Mouse (Mus musculus) liver, embryonic 15.5 days (tissue): Measurements from ENCODE around the gene Slc12a3. TPM values are rescaled to one million over a fixed set of nuclear protein-coding genes. Genes with fewer than 3 reads are reported as not detected.
A peak's percentile ranks its signal among the peaks of the same experiment; 100 is the strongest.

Source experiments
- ATAC-seq: fragments of 200-750 bp; cut with Nextera tagmentation; 2 replicates; pipeline ENCODE4 v1.8.0; 2017; ENCODE audit warnings: moderate number of reproducible peaks, mild to moderate bottlenecking, moderate library complexity; ENCODE audit not compliant: insufficient read depth
- H3K27ac ChIP-seq: fragments of 300-500 bp; sonication (generic); replicated peaks from 2 replicates; pipeline ENCODE4 v1.5.1; 2015; ENCODE audit warnings: mild to moderate bottlenecking, inconsistent platforms
- H3K27me3 ChIP-seq: fragments of 300-500 bp; sonication (generic); 2 replicates; pipeline ENCODE4 v1.6.1; 2015; ENCODE audit warnings: mild to moderate bottlenecking, inconsistent platforms
- H3K36me3 ChIP-seq: fragments of 300-500 bp; sonication (generic); replicated peaks from 2 replicates; pipeline ENCODE4 v1.6.1; 2015; ENCODE audit warnings: moderate library complexity, mild to moderate bottlenecking, inconsistent platforms
- H3K4me1 ChIP-seq: fragments of 300-500 bp; sonication (generic); replicated peaks from 2 replicates; pipeline ENCODE4 v1.6.1; 2015; ENCODE audit warnings: inconsistent platforms
- H3K4me2 ChIP-seq: fragments of 300-500 bp; sonication (generic); 2 replicates; pipeline ENCODE4 v1.6.1; 2015; ENCODE audit warnings: moderate library complexity, mild to moderate bottlenecking, inconsistent platforms
- H3K4me3 ChIP-seq: fragments of 300-500 bp; sonication (generic); replicated peaks from 2 replicates; pipeline ENCODE4 v1.5.1; 2015; ENCODE audit warnings: mild to moderate bottlenecking, inconsistent platforms
- H3K9ac ChIP-seq: fragments of 300-500 bp; sonication (generic); 2 replicates; pipeline ENCODE4 v1.6.1; 2015; ENCODE audit warnings: moderate library complexity, mild to moderate bottlenecking, inconsistent platforms
- H3K9me3 ChIP-seq: fragments of 300-500 bp; sonication (generic); replicated peaks from 2 replicates; pipeline ENCODE4 v1.6.1; 2016; ENCODE audit warnings: inconsistent platforms
- WGBS: fragments of 180-500 bp; shearing (Covaris S2); methylation state at CpG from one replicate; pipeline ENCODE4 v1.1.7; 2015; ENCODE audit warnings: mixed read lengths; ENCODE audit not compliant: insufficient replicate concordance; 5-methylcytosine and 5-hydroxymethylcytosine counted together
- polyA plus RNA-seq: library from polyadenylated mRNA; unstranded; fragments of >200 nt; fragmentation: Nextera tagmentation; extraction: Ambion mirVana; gene quantifications from 2 replicates; pipeline ENCODE4 v1.2.1, GENCODE M21; 2015

The Slc12a3 gene
- polyA plus RNA-seq, 1 experiment from 2014 or later, result 0.15 TPM

- Histone ChIP-seq H3K36me3 (no peaks in the 10 kb centered on the region), H3K4me2 (no peak overlapping the region), H3K4me1 (no peaks in the 10 kb centered on the region), H3K4me3 (no peak overlapping the region), H3K9me3 (no peaks in the 10 kb centered on the region), H3K27ac (no peak overlapping the region), H3K9ac (no peak overlapping the region), H3K27me3 (no peaks in the 10 kb centered on the region; the same call in 1 of the 2 replicates)
- WGBS, result 30% methylated on average over 5 of the region's 5 CpGs
- ATAC-seq, result no peak
Measured at GRCm38 (mm10) chr8:94333345-94333744, 4.3 kb downstream of the Slc12a3 start.

- H3K4me2 ChIP-seq, result no peak overlapping the region
- no peak for ATAC-seq
- WGBS, result 40% methylated on average over 8 of the region's 8 CpGs
Measured at GRCm38 (mm10) chr8:94337559-94337958, 8.6 kb downstream of the Slc12a3 start.

GRCm38 (mm10) chr8:94340796-94341195 is 11.8 kb downstream of the Slc12a3 start:
- ATAC-seq, result no peak
- Histone ChIP-seq H3K36me3 (no peaks in the 10 kb centered on the region), H3K27ac (no peak overlapping the region), H3K4me3 (no peak overlapping the region), H3K27me3 (no peaks in the 10 kb centered on the region), H3K4me1 (0 out of 2 replicates have a peak, but pooled peaks cover 5% of the 10 kb centered on the region), H3K9ac (no peak overlapping the region), H3K9me3 (no peaks in the 10 kb centered on the region), H3K4me2 (no peak overlapping the region)
- WGBS, result 50% methylated on average over 7 of the region's 7 CpGs

More at GRCm38 (mm10) chr8:94337559-94337958, 8.6 kb downstream of the Slc12a3 start:
- Histone ChIP-seq H3K4me1 (no peaks in the 10 kb centered on the region), H3K27me3 (no peaks in the 10 kb centered on the region), H3K9ac (no peak overlapping the region), H3K4me3 (no peak overlapping the region), H3K36me3 (no peaks in the 10 kb centered on the region), H3K9me3 (no peaks in the 10 kb centered on the region), H3K27ac (no peak overlapping the region)

- WGBS, result 77% methylated on average over 10 of the region's 10 CpGs
- ATAC-seq, result no peak
- no peaks in the 10 kb centered on the region for H3K9me3 ChIP-seq
- H3K4me2 ChIP-seq, result no peak overlapping the region
- H3K27ac ChIP-seq, result no peak overlapping the region
- H3K4me3 ChIP-seq, result no peak overlapping the region
- no peak overlapping the region for H3K9ac ChIP-seq
- 0 out of 2 replicates have a peak, but pooled peaks cover 5% of the 10 kb centered on the region for H3K4me1 ChIP-seq
- H3K27me3 ChIP-seq, result no peaks in the 10 kb centered on the region
- no peaks in the 10 kb centered on the region for H3K36me3 ChIP-seq
Measured at GRCm38 (mm10) chr8:94342691-94343090, 13.7 kb downstream of the Slc12a3 start.

GRCm38 (mm10) chr8:94343290-94343689 is 14.3 kb downstream of the Slc12a3 start:
- no peak for ATAC-seq
- no peak overlapping the region for H3K4me2 ChIP-seq
- H3K36me3 ChIP-seq, result no peaks in the 10 kb centered on the region
- H3K27ac ChIP-seq, result no peak overlapping the region
- H3K9ac ChIP-seq, result no peak overlapping the region
- no peaks in the 10 kb centered on the region for H3K27me3 ChIP-seq
- H3K4me3 ChIP-seq, result no peak overlapping the region
- WGBS, result 5% methylated on average over 6 of the region's 6 CpGs
- H3K4me1 ChIP-seq, result 0 out of 2 replicates have a peak, but pooled peaks cover 5% of the 10 kb centered on the region
- no peaks in the 10 kb centered on the region for H3K9me3 ChIP-seq

- no peak overlapping the region for H3K4me2 ChIP-seq
- WGBS, result 71% methylated on average over 11 of the region's 11 CpGs
Measured at GRCm38 (mm10) chr8:94343778-94344320, 14.8 kb downstream of the Slc12a3 start.

GRCm38 (mm10) chr8:94345657-94346056 is 16.7 kb downstream of the Slc12a3 start:
- no peak overlapping the region for H3K4me3 ChIP-seq
- no peak overlapping the region for H3K4me2 ChIP-seq
- no peak overlapping the region for H3K27ac ChIP-seq
- no peak overlapping the region for H3K9ac ChIP-seq
- no peaks in the 10 kb centered on the region for H3K9me3 ChIP-seq
- H3K4me1 ChIP-seq, result 0 out of 2 replicates have a peak, but pooled peaks cover 5% of the 10 kb centered on the region
- no peaks in the 10 kb centered on the region for H3K36me3 ChIP-seq
- ATAC-seq, result no peak
- H3K27me3 ChIP-seq, result no peaks in the 10 kb centered on the region
- WGBS, result 57% methylated on average over 4 of the region's 4 CpGs

More at GRCm38 (mm10) chr8:94343778-94344320, 14.8 kb downstream of the Slc12a3 start:
- Histone ChIP-seq H3K4me3 (no peak overlapping the region), H3K27ac (no peak overlapping the region), H3K4me1 (0 out of 2 replicates have a peak, but pooled peaks cover 5% of the 10 kb centered on the region), H3K36me3 (no peaks in the 10 kb centered on the region), H3K9ac (no peak overlapping the region), H3K9me3 (no peaks in the 10 kb centered on the region), H3K27me3 (no peaks in the 10 kb centered on the region)
- ATAC-seq, result no peak

- H3K4me2 ChIP-seq, result no peak overlapping the region
- no peaks in the 10 kb centered on the region for H3K27me3 ChIP-seq
- 70% methylated on average over 13 of the region's 13 CpGs for WGBS
- H3K9me3 ChIP-seq, result no peaks in the 10 kb centered on the region
- H3K4me1 ChIP-seq, result 0 out of 2 replicates have a peak, but pooled peaks cover 5% of the 10 kb centered on the region
- no peak overlapping the region for H3K4me3 ChIP-seq
- ATAC-seq, result no peak
- H3K9ac ChIP-seq, result no peak overlapping the region
- H3K36me3 ChIP-seq, result no peaks in the 10 kb centered on the region
- H3K27ac ChIP-seq, result no peak overlapping the region
Measured at GRCm38 (mm10) chr8:94346264-94346663, 17.3 kb downstream of the Slc12a3 start.

GRCm38 (mm10) chr8:94348425-94348824 is 19.4 kb downstream of the Slc12a3 start:
- no peaks in the 10 kb centered on the region for H3K9me3 ChIP-seq
- no peak overlapping the region for H3K9ac ChIP-seq
- no peak overlapping the region for H3K4me3 ChIP-seq
- no peak overlapping the region for H3K4me2 ChIP-seq
- H3K4me1 ChIP-seq, result 0 out of 2 replicates have a peak, but pooled peaks cover 3% of the 10 kb centered on the region
- 61% methylated on average over 9 of the region's 9 CpGs for WGBS
- H3K27ac ChIP-seq, result no peak overlapping the region
- ATAC-seq, result no peak
- no peaks in the 10 kb centered on the region for H3K27me3 ChIP-seq
- H3K36me3 ChIP-seq, result no peaks in the 10 kb centered on the region

- no peak overlapping the region for H3K9ac ChIP-seq
- H3K4me3 ChIP-seq, result no peak overlapping the region
- no peaks in the 10 kb centered on the region for H3K36me3 ChIP-seq
- peak overlapping the region; percentile 83 for H3K27ac ChIP-seq
- peak; percentile 71 for ATAC-seq
- 39% methylated on average over 7 of the region's 7 CpGs for WGBS
- no peaks in the 10 kb centered on the region for H3K9me3 ChIP-seq
- peaks cover 12% of the 10 kb centered on the region for H3K4me1 ChIP-seq
- peak overlapping the region; percentile 27; the same call in 1 of the 2 replicates for H3K4me2 ChIP-seq
- H3K27me3 ChIP-seq, result no peaks in the 10 kb centered on the region
Measured at GRCm38 (mm10) chr8:94354069-94354531, 25.1 kb downstream of the Slc12a3 start.

- Histone ChIP-seq H3K27me3 (no peaks in the 10 kb centered on the region), H3K9ac (no peak overlapping the region), H3K4me3 (no peak overlapping the region), H3K4me1 (peaks cover 12% of the 10 kb centered on the region), H3K4me2 (peak overlapping the region; percentile 27; the same call in 1 of the 2 replicates), H3K27ac (peak overlapping the region; percentile 83), H3K36me3 (no peaks in the 10 kb centered on the region), H3K9me3 (no peaks in the 10 kb centered on the region)
- WGBS, result 28% methylated on average over 4 of the region's 4 CpGs
- ATAC-seq, result peak; percentile 73
Measured at GRCm38 (mm10) chr8:94354571-94354970, 25.6 kb downstream of the Slc12a3 start.
